In the genomic region with DNA sequence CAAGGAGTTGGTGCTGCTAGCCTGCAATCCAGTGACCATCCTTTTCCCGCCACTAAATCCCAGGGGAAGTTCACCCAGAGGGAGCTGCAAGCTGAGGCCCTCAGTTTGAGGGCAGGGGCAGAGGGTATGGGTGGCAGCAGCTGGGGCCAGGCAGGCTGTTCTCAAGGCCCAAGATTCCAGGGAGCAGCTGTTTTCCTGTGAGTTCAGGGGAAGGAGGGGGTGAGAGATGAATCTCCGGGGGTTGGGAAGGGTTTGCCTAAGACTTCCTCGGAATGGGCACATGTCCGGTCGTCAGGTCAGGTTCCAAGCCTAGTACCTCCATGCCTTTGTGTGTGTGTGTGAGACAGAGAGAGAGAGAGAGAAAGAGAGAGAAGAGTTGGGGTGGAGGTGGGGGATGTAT, we compare ENCODE assay signal across 8 mouse cellular contexts. TPM values are rescaled to one million over a fixed set of nuclear protein-coding genes. Genes with fewer than 3 reads are reported as not detected.
A peak's percentile ranks its signal among the peaks of the same experiment; 100 is the strongest.
DNase-seq lines count a peak whose midpoint lies in the region; ATAC-seq lines count a peak whose summit lies in the region.
"Had no signal": no experiment of that assay in that cellular context is flagged by ENCODE, and none has a peak within 500 bp of the region (broad histone marks: within the 10 kb centered on the region; RNA-seq: fewer than 3 reads in every experiment).

No protein-coding gene starts in this region.

- no peak overlapping the region for H3K27ac ChIP-seq in lung, embryonic 16.5 days (ENCODE audit: low read length)
- no peak overlapping the region for H3K27ac ChIP-seq in forebrain, embryonic 15.5 days (replicated peaks)
- no peak overlapping the region for H3K27ac ChIP-seq in liver, embryonic 13.5 days
- no peak overlapping the region for H3K27ac ChIP-seq in stomach, embryonic 16.5 days (ENCODE audit: low read length)

- peaks cover 4% of the 10 kb centered on the region; the same call in 1 of the 2 replicates for H3K27me3 ChIP-seq in lung, embryonic 16.5 days (ENCODE audit: control insufficient read depth, insufficient read depth, low read depth, low read length)
- peaks cover 3% of the 10 kb centered on the region; the same call in 1 of the 2 replicates for H3K27me3 ChIP-seq in forebrain, embryonic 15.5 days
- H3K27me3 ChIP-seq in liver, embryonic 13.5 days, result peaks cover 49% of the 10 kb centered on the region
- H3K27me3 ChIP-seq in stomach, embryonic 16.5 days (ENCODE audit: control insufficient read depth, insufficient read depth, low read length), result peaks cover 4% of the 10 kb centered on the region; the same call in 1 of the 2 replicates

- peaks cover 7% of the 10 kb centered on the region for H3K4me1 ChIP-seq in lung, embryonic 16.5 days (replicated peaks; ENCODE audit: control insufficient read depth, insufficient read depth, low read length)
- peaks cover 9% of the 10 kb centered on the region for H3K4me1 ChIP-seq in forebrain, embryonic 15.5 days
- no peaks in the 10 kb centered on the region for H3K4me1 ChIP-seq in liver, embryonic 13.5 days (replicated peaks)
- peaks cover 2% of the 10 kb centered on the region for H3K4me1 ChIP-seq in stomach, embryonic 16.5 days (ENCODE audit: control insufficient read depth, insufficient read depth, low read length)

- WGBS in lung, embryonic 16.5 days, result 13% methylated on average over 5 of the region's 5 CpGs
- 8% methylated on average over 5 of the region's 5 CpGs for WGBS in forebrain, embryonic 15.5 days
- 27% methylated on average over 5 of the region's 5 CpGs for WGBS in liver, embryonic 13.5 days (ENCODE audit: insufficient replicate concordance)
- 8% methylated on average over 5 of the region's 5 CpGs for WGBS in stomach, embryonic 16.5 days

- H3K36me3 ChIP-seq in lung, embryonic 16.5 days (ENCODE audit: control insufficient read depth, insufficient read depth, low read length), result peaks cover 11% of the 10 kb centered on the region; the same call in 1 of the 2 replicates
- peaks cover 17% of the 10 kb centered on the region for H3K36me3 ChIP-seq in forebrain, embryonic 15.5 days
- peaks cover 26% of the 10 kb centered on the region for H3K36me3 ChIP-seq in liver, embryonic 13.5 days
- no peaks in the 10 kb centered on the region for H3K36me3 ChIP-seq in stomach, embryonic 16.5 days (ENCODE audit: control insufficient read depth, insufficient read depth, low read length)

- no peak for DNase-seq in lung, postnatal 25 days (ENCODE audit: low spot score)
- DNase-seq in liver, embryonic 13.5 days, result no peak
- DNase-seq in thymus, postnatal 25 days, result no peak
- DNase-seq in testis, postnatal 14 days (ENCODE audit: low spot score), result no peak
- DNase-seq: thymus, postnatal 36 days had no signal

- H3K4me3 ChIP-seq in lung, embryonic 16.5 days (ENCODE audit: low read length), result peak overlapping the region; percentile 32
- no peak overlapping the region for H3K4me3 ChIP-seq in forebrain, embryonic 15.5 days
- H3K4me3 ChIP-seq in liver, embryonic 13.5 days (replicated peaks), result peak overlapping the region; percentile 33; the same call in 1 of the 2 replicates
- H3K4me3 ChIP-seq in stomach, embryonic 16.5 days (replicated peaks; ENCODE audit: low read length), result peak overlapping the region; percentile 28

- 0 out of 2 replicates have a peak overlapping the region, but pooled peaks have one; percentile 8 for H3K9ac ChIP-seq in lung, embryonic 16.5 days (ENCODE audit: low read length)
- H3K9ac ChIP-seq in forebrain, embryonic 15.5 days (replicated peaks), result no peak overlapping the region
- H3K9ac ChIP-seq in liver, embryonic 13.5 days, result no peak overlapping the region; the same call in 1 of the 2 replicates
- H3K9ac ChIP-seq in stomach, embryonic 16.5 days (ENCODE audit: low read length), result no peak overlapping the region

- peak; percentile 43 for ATAC-seq in lung, embryonic 16.5 days (ENCODE audit: low read depth)
- no peak for ATAC-seq in forebrain, embryonic 15.5 days (replicated peaks)
- no peak for ATAC-seq in liver, embryonic 13.5 days (ENCODE audit: low read depth)
- no peak for ATAC-seq in stomach, embryonic 16.5 days (ENCODE audit: insufficient read depth, low FRiP score)

- H3K9me3 ChIP-seq in lung, embryonic 16.5 days (ENCODE audit: control insufficient read depth, low read length), result no peaks in the 10 kb centered on the region
- H3K9me3 ChIP-seq in forebrain, embryonic 15.5 days, result no peaks in the 10 kb centered on the region
- H3K9me3 ChIP-seq in liver, embryonic 13.5 days (replicated peaks), result no peaks in the 10 kb centered on the region
- no peaks in the 10 kb centered on the region for H3K9me3 ChIP-seq in stomach, embryonic 16.5 days (replicated peaks; ENCODE audit: control insufficient read depth, low read length)

- H3K4me2 ChIP-seq in lung, embryonic 16.5 days (ENCODE audit: low read depth, low read length), result peak overlapping the region; percentile 49
- H3K4me2 ChIP-seq in forebrain, embryonic 15.5 days (replicated peaks), result peak overlapping the region; percentile 41
- H3K4me2 ChIP-seq in liver, embryonic 13.5 days, result peak overlapping the region; percentile 46
- peak overlapping the region; percentile 57 for H3K4me2 ChIP-seq in stomach, embryonic 16.5 days (ENCODE audit: low read depth, low read length)

RNA-seq across cellular contexts. Expression of a gene that starts 13.1 kb away (rescaled TPM):
- 10.3 and 13.4 TPM in 2 replicates for polyA plus RNA-seq in lung, embryonic 16.5 days (2015; fragmentation: Nextera tagmentation; extraction: Ambion mirVana)
- polyA plus RNA-seq in forebrain, embryonic 15.5 days (2015; fragmentation: Nextera tagmentation; extraction: Ambion mirVana), result 5.7 and 6.1 TPM in 2 replicates
- 0.40 and 0.50 TPM in 2 replicates for polyA plus RNA-seq in liver, embryonic 13.5 days (2015; fragmentation: Nextera tagmentation; extraction: Ambion mirVana)
- 4.9 and 6.6 TPM in 2 replicates for polyA plus RNA-seq in stomach, embryonic 16.5 days (2015; fragmentation: Nextera tagmentation; extraction: Ambion mirVana)

RNA-seq across cellular contexts. Expression of a gene that starts 39.3 kb away (rescaled TPM):
- 26.2 and 32.1 TPM in 2 replicates for polyA plus RNA-seq in lung, embryonic 16.5 days (2015; fragmentation: Nextera tagmentation; extraction: Ambion mirVana)
- polyA plus RNA-seq in forebrain, embryonic 15.5 days (2015; fragmentation: Nextera tagmentation; extraction: Ambion mirVana), result 39.3 and 40.0 TPM in 2 replicates
- 19.0 and 20.5 TPM in 2 replicates for polyA plus RNA-seq in liver, embryonic 13.5 days (2015; fragmentation: Nextera tagmentation; extraction: Ambion mirVana)
- 28.5 and 29.4 TPM in 2 replicates for polyA plus RNA-seq in stomach, embryonic 16.5 days (2015; fragmentation: Nextera tagmentation; extraction: Ambion mirVana)
